Mouse (Mus musculus) cerebellum, adult 11 months (tissue): ENCODE data around the gene Il9.

Experiments
- DNase-seq: peaks from one replicate; pipeline ENCODE4 v3.0.0; 2022

The Il9 gene

GRCm38 (mm10) chr13:56468536-56468935, 13.5 kb downstream of the Il9 start:
- DNase-seq = no peak

- DNase-seq = no peak
These were observed 14.3 kb downstream of the Il9 start for GRCm38 (mm10) chr13:56467786-56468185.

- DNase-seq = no peak
These were observed 18.3 kb downstream of the Il9 start for GRCm38 (mm10) chr13:56463750-56464149.

GRCm38 (mm10) chr13:56463261-56463660, 18.8 kb downstream of the Il9 start:
- DNase-seq = no peak

- no peak for DNase-seq
These were observed 19.3 kb downstream of the Il9 start for GRCm38 (mm10) chr13:56462791-56463190.

GRCm38 (mm10) chr13:56461460-56461859, 20.6 kb downstream of the Il9 start:
- DNase-seq = no peak

GRCm38 (mm10) chr13:56458001-56458400, 24.0 kb downstream of the Il9 start:
- no peak for DNase-seq

GRCm38 (mm10) chr13:56450035-56450434, 32.0 kb downstream of the Il9 start:
- no peak for DNase-seq

- peak; percentile 28 for DNase-seq
These were observed 32.6 kb downstream of the Il9 start for GRCm38 (mm10) chr13:56449239-56450030.

- DNase-seq = no peak
These were observed 37.0 kb downstream of the Il9 start for GRCm38 (mm10) chr13:56444996-56445395.

GRCm38 (mm10) chr13:56444112-56444511, 37.9 kb downstream of the Il9 start:
- no peak for DNase-seq

GRCm38 (mm10) chr13:56443411-56443810, 38.6 kb downstream of the Il9 start:
- no peak for DNase-seq

- DNase-seq = no peak
These were observed 43.6 kb downstream of the Il9 start, which contains the start of gene Slc25a48 for GRCm38 (mm10) chr13:56438211-56439075. Gene Slc25a48 (plus strand): TSS chr13:56438355.

GRCm38 (mm10) chr13:56435615-56436287, 46.3 kb downstream of the Il9 start:
- no peak for DNase-seq

- no peak for DNase-seq
These were observed 47.7 kb downstream of the Il9 start for GRCm38 (mm10) chr13:56434311-56434751.

GRCm38 (mm10) chr13:56433466-56433865, 48.6 kb downstream of the Il9 start:
- peak; percentile 61 for DNase-seq

- peak; percentile 44 for DNase-seq
These were observed 49.5 kb downstream of the Il9 start for GRCm38 (mm10) chr13:56432496-56432895.
